Mouse (Mus musculus) CD4-positive naive resting alpha-beta T cell, adult 76 days (primary cell): ENCODE data around the gene Cyp3a16. TPM values are rescaled to one million over a fixed set of nuclear protein-coding genes. Genes with fewer than 3 reads are reported as not detected.

Experiments used
- total RNA-seq: library from RNA; stranded (reverse); gene quantifications from one replicate; pipeline ENCODE4 v1.2.4, GENCODE M21; 2023

The Cyp3a16 gene
- not detected for total RNA-seq

GRCm38 (mm10) chr5:145469623-145470022 is at the start of gene Cyp3a16:
Cyp3a16 (minus strand) TSS chr5:145469723.

Other genes starting within 250 kb of the Cyp3a16 start
- gene Zfp655, start 238.0 kb downstream of the Cyp3a16 start, total RNA-seq: 81.9 TPM
- gene Zscan25, start 189.2 kb downstream of the Cyp3a16 start, total RNA-seq: 41.5 TPM
- gene Cyp3a57, start 124.4 kb downstream of the Cyp3a16 start, total RNA-seq: not detected
- not detected for gene Cyp3a41b, start 115.0 kb upstream of the Cyp3a16 start, total RNA-seq